Mouse (Mus musculus) erythroblast, embryonic 14.5 days (primary cell): Measurements from ENCODE around the gene Mettl7a3.
"Not testable (repeated sequence)": the region's sequence is repeated elsewhere in the genome, so short reads cannot be mapped to it uniquely, and the experiment has no call there.

Experiments used
- GATA1 ChIP-seq: IDR thresholded peaks from 2 replicates; pipeline ENCODE4 v1.6.1; 2012; ENCODE audit warnings: low read length, inconsistent platforms, mixed read lengths
- TAL1 ChIP-seq: IDR thresholded peaks from 3 replicates; pipeline ENCODE4 v1.6.1; 2012; ENCODE audit warnings: low read length, inconsistent platforms, mixed read lengths

DNA sequence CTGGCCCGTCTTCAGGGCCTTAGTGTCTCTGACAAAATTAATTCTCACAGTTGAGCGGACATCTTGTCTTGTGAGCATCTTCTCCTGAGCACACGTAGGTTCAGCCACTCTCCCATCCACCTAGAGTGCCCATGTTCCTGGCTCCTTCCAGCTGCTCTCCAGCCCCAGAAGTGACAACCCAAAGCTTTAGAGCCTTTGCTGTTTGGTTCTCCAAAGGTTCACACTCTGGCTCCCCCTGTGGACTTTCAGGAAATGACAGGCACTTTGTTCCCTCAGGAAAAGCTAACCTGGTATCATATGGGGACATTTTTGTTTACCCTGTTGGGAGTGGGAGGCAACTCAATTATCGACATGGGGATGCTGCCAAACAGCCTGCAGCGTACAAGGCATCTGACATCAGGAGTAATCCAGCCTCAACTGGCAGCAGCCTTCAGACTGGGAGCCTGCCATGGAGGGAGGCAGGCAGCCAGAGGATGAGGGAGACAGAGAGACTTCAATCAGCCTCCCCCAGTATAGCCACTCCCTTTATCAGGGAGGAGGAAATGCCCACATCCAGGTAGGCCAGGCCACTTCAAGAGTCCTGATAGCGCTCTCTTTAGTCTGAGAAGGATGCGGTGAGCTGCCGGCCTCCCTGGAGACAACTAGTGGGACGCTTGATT, 43.2 kb downstream of the Mettl7a3 start:
- not testable (repeated sequence) for TF ChIP-seq GATA1, TAL1
